Comparison of ENCODE assay signal across 7 mouse cellular contexts in genomic region chr4:41699783-41700182, GRCm38 (mm10). TPM values are rescaled to one million over a fixed set of nuclear protein-coding genes. Genes with fewer than 3 reads are reported as not detected.
A peak's percentile ranks its signal among the peaks of the same experiment; 100 is the strongest.
DNase-seq lines count a peak whose midpoint lies in the region; ATAC-seq and TF ChIP-seq lines count a peak whose summit lies in the region.
"Not testable (repeated sequence)": the region's sequence is repeated elsewhere in the genome, so short reads cannot be mapped to it uniquely, and the experiment has no call there.

Il11ra1 (plus strand) TSS chr4:41699989.

- not testable (repeated sequence) for H3K4me1 ChIP-seq in forebrain, embryonic 14.5 days (ENCODE audit: control insufficient read depth, insufficient read depth, low read length); heart, embryonic 10.5 days; hindbrain, embryonic 15.5 days (replicated peaks); liver, embryonic 14.5 days (replicated peaks; ENCODE audit: control insufficient read depth in 2 of 2, insufficient read depth in 2 of 2, low read length in 1 of 2); midbrain, embryonic 16.5 days (ENCODE audit: control insufficient read depth, insufficient read depth, low read length)

- H3K9ac ChIP-seq in forebrain, embryonic 14.5 days (ENCODE audit: low read length); hindbrain, embryonic 15.5 days; liver, embryonic 14.5 days (replicated peaks); midbrain, embryonic 16.5 days (ENCODE audit: low read depth, low read length): not testable (repeated sequence)

- not testable (repeated sequence) for H3K4me2 ChIP-seq in forebrain, embryonic 14.5 days (ENCODE audit: low read length); liver, embryonic 14.5 days (ENCODE audit: low read depth); midbrain, embryonic 16.5 days (ENCODE audit: low read length)
- peak within 1 kb of the TSS; percentile 41 for H3K4me2 ChIP-seq in hindbrain, embryonic 15.5 days

- H3K27ac ChIP-seq in forebrain, embryonic 14.5 days (ENCODE audit: low read depth, low read length); heart, embryonic 10.5 days; hindbrain, embryonic 15.5 days (replicated peaks); liver, embryonic 14.5 days; midbrain, embryonic 16.5 days (ENCODE audit: low read length): not testable (repeated sequence)

- TF ChIP-seq CTCF in brain, embryonic 14.5 days (IDR thresholded peaks at IDR 0.05; ENCODE audit: borderline replicate concordance, extremely low read depth, insufficient read depth, insufficient read length); liver, embryonic 14.5 days (IDR thresholded peaks at IDR 0.05; ENCODE audit: low read depth): not testable (repeated sequence)

- TF ChIP-seq EP300 in liver, embryonic 14.5 days (IDR thresholded peaks at IDR 0.05; ENCODE audit: low read depth), result not testable (repeated sequence)

- 96% methylated on average over 9 of the region's 10 CpGs for WGBS in forebrain, embryonic 14.5 days
- WGBS in heart, embryonic 10.5 days, result 65% methylated on average over 10 of the region's 10 CpGs
- 86% methylated on average over 10 of the region's 10 CpGs for WGBS in hindbrain, embryonic 15.5 days
- WGBS in liver, embryonic 14.5 days (ENCODE audit: insufficient replicate concordance), result 76% methylated on average over 7 of the region's 10 CpGs
- 83% methylated on average over 9 of the region's 10 CpGs for WGBS in midbrain, embryonic 16.5 days

- ATAC-seq in forebrain, embryonic 14.5 days; hindbrain, embryonic 15.5 days (ENCODE audit: low FRiP score, low read depth); liver, embryonic 14.5 days (ENCODE audit: insufficient read depth); midbrain, embryonic 16.5 days: not testable (repeated sequence)

- not testable (repeated sequence) for H3K27me3 ChIP-seq in forebrain, embryonic 14.5 days (replicated peaks; ENCODE audit: control insufficient read depth, insufficient read depth, low read length); hindbrain, embryonic 15.5 days; liver, embryonic 14.5 days (ENCODE audit: control insufficient read depth, insufficient read depth, low read length); midbrain, embryonic 16.5 days (ENCODE audit: control insufficient read depth, insufficient read depth, low read depth, low read length)
- peaks cover 30% of the 10 kb centered on the region for H3K27me3 ChIP-seq in heart, embryonic 10.5 days (ENCODE audit: insufficient read depth, poor library complexity, severe bottlenecking)

- DNase-seq in brain, embryonic 14.5 days (ENCODE audit: low read depth); forebrain, embryonic 14.5 days (ENCODE audit: low spot score); heart, embryonic 10.5 days (ENCODE audit: low spot score); layer of hippocampus, postnatal 36 days; liver, embryonic 14.5 days (ENCODE audit: low read depth in 3 of 3, low spot score in 3 of 3): not testable (repeated sequence)

- H3K36me3 ChIP-seq in forebrain, embryonic 14.5 days (ENCODE audit: control insufficient read depth, insufficient read depth, low read length); heart, embryonic 10.5 days; hindbrain, embryonic 15.5 days; liver, embryonic 14.5 days (replicated peaks; ENCODE audit: control insufficient read depth, insufficient read depth, low read depth); midbrain, embryonic 16.5 days (ENCODE audit: control insufficient read depth, insufficient read depth, low read length): not testable (repeated sequence)

- TF ChIP-seq POLR2A in brain, embryonic 14.5 days (IDR thresholded peaks at IDR 0.05; ENCODE audit: borderline replicate concordance, extremely low read depth, insufficient read depth, insufficient read length, poor library complexity, severe bottlenecking), result not testable (repeated sequence)

- H3K9me3 ChIP-seq in forebrain, embryonic 14.5 days (replicated peaks; ENCODE audit: control insufficient read depth, low read length); heart, embryonic 10.5 days; hindbrain, embryonic 15.5 days; liver, embryonic 14.5 days (ENCODE audit: control insufficient read depth, low read length); midbrain, embryonic 16.5 days (replicated peaks; ENCODE audit: control insufficient read depth, low read length, poor library complexity, severe bottlenecking): not testable (repeated sequence)

- H3K4me3 ChIP-seq in forebrain, embryonic 14.5 days (ENCODE audit: low read depth, low read length); heart, embryonic 10.5 days; hindbrain, embryonic 15.5 days; liver, embryonic 14.5 days (ENCODE audit: insufficient read depth in 1 of 2, low read depth in 2 of 2, low read length in 2 of 2); midbrain, embryonic 16.5 days (ENCODE audit: low read depth, low read length): not testable (repeated sequence)

RNA-seq across cellular contexts. Expression of gene Il11ra1, which starts in this region (rescaled TPM):
- 31.3 and 32.5 TPM in 2 replicates for polyA plus RNA-seq in brain, embryonic 14.5 days (2012; rRNA removed)
- polyA plus RNA-seq in forebrain, embryonic 14.5 days (2014; fragmentation: Nextera tagmentation; extraction: Ambion mirVana), result 23.9 and 24.3 TPM in 2 replicates
- 144 and 147 TPM in 2 replicates for polyA plus RNA-seq in heart, embryonic 10.5 days (2016; fragmentation: Nextera tagmentation; extraction: Ambion mirVana)
- polyA plus RNA-seq in hindbrain, embryonic 15.5 days (2015; fragmentation: Nextera tagmentation; extraction: Ambion mirVana), result 39.4 and 41.6 TPM in 2 replicates
- 10 to 100 TPM; 37.0 to 38.0 TPM for total RNA-seq in layer of hippocampus, postnatal 36 days (2021)
- 11.2 and 13.9 TPM in 2 replicates for polyA plus RNA-seq in liver, embryonic 14.5 days (2012; rRNA removed)
- 23.8 and 27.1 TPM in 2 replicates for polyA plus RNA-seq in liver, embryonic 14.5 days (2014; fragmentation: Nextera tagmentation; extraction: Ambion mirVana)
- 31.5 and 36.3 TPM in 2 replicates for polyA plus RNA-seq in midbrain, embryonic 16.5 days (2015; fragmentation: Nextera tagmentation; extraction: Ambion mirVana)
